Mouse (Mus musculus): Measurements from ENCODE around the gene Esp36. TPM values are rescaled to one million over a fixed set of nuclear protein-coding genes. Genes with fewer than 3 reads are reported as not detected.

The Esp36 gene
- not detected for polyA plus RNA-seq (2014; fragmentation: Illumina TruSeq; extraction: RNeasy Lipid Tissue Mini Kit (QIAGEN cat#74804); ENCODE audit: low replicate concordance)

GRCm38 (mm10) chr17:38420085-38420484 is at the start of gene Esp36:
Gene Esp36, minus strand, starts transcription at chr17:38420185.

Other genes with a start within 250 kb of the Esp36 start
- gene Olfr134, start 248.8 kb downstream of the Esp36 start, polyA plus RNA-seq (2014; fragmentation: Illumina TruSeq; extraction: RNeasy Lipid Tissue Mini Kit (QIAGEN cat#74804); ENCODE audit: low replicate concordance) = not detected
- not detected for gene Olfr135, start 215.8 kb downstream of the Esp36 start, polyA plus RNA-seq (2014; fragmentation: Illumina TruSeq; extraction: RNeasy Lipid Tissue Mini Kit (QIAGEN cat#74804); ENCODE audit: low replicate concordance)
- gene Olfr138, start 159.2 kb downstream of the Esp36 start, polyA plus RNA-seq (2014; fragmentation: Illumina TruSeq; extraction: RNeasy Lipid Tissue Mini Kit (QIAGEN cat#74804); ENCODE audit: low replicate concordance) = not detected
- not detected for gene Olfr137, start 112.6 kb downstream of the Esp36 start, polyA plus RNA-seq (2014; fragmentation: Illumina TruSeq; extraction: RNeasy Lipid Tissue Mini Kit (QIAGEN cat#74804); ENCODE audit: low replicate concordance)
- not detected for gene Olfr136, start 90.4 kb downstream of the Esp36 start, polyA plus RNA-seq (2014; fragmentation: Illumina TruSeq; extraction: RNeasy Lipid Tissue Mini Kit (QIAGEN cat#74804); ENCODE audit: low replicate concordance)
- not detected for gene Esp34, start 134.0 kb upstream of the Esp36 start, polyA plus RNA-seq (2014; fragmentation: Illumina TruSeq; extraction: RNeasy Lipid Tissue Mini Kit (QIAGEN cat#74804); ENCODE audit: low replicate concordance)
- not detected for gene Esp31, start 219.3 kb upstream of the Esp36 start, polyA plus RNA-seq (2014; fragmentation: Illumina TruSeq; extraction: RNeasy Lipid Tissue Mini Kit (QIAGEN cat#74804); ENCODE audit: low replicate concordance)

Measured in small intestine, adult 10 weeks (tissue).